Mouse (Mus musculus): ENCODE results near the gene Cybb. TPM values are rescaled to one million over a fixed set of nuclear protein-coding genes. Genes with fewer than 3 reads are reported as not detected.

Gene Cybb
- polyA plus RNA-seq, 1 experiment from 2014 or later = 1.8 TPM

GRCm38 (mm10) chrX:9460387-9460930 is 27.1 kb downstream of the Cybb start:
- H3K4me2 ChIP-seq (replicated peaks; ENCODE audit: low read depth) = no peak overlapping the region
- H3K9me3 ChIP-seq (ENCODE audit: control insufficient read depth, low read length) = no peaks in the 10 kb centered on the region
- WGBS = 72% methylated on average over 4 of the region's 4 CpGs
- no peaks in the 10 kb centered on the region for H3K4me1 ChIP-seq (replicated peaks; ENCODE audit: control insufficient read depth, insufficient read depth)
- H3K27ac ChIP-seq (replicated peaks) = no peak overlapping the region
- H3K36me3 ChIP-seq (ENCODE audit: control insufficient read depth, insufficient read depth, low read length) = no peaks in the 10 kb centered on the region
- no peak overlapping the region for H3K9ac ChIP-seq (ENCODE audit: low read length)
- H3K27me3 ChIP-seq (ENCODE audit: control insufficient read depth, insufficient read depth, low read length) = no peaks in the 10 kb centered on the region
- DNase-seq (ENCODE audit: low spot score) (no peak), ATAC-seq (ENCODE audit: low FRiP score, low TSS enrichment) (no peak)
- H3K4me3 ChIP-seq (ENCODE audit: low read depth, low read length) = no peak overlapping the region
- TF ChIP-seq EP300 (optimal IDR thresholded peaks at IDR 0.05) (no peak), CTCF (IDR thresholded peaks at IDR 0.05; ENCODE audit: low read depth) (no peak)

GRCm38 (mm10) chrX:9452375-9452774 is 35.2 kb downstream of the Cybb start:
- H3K27ac ChIP-seq (replicated peaks) = no peak overlapping the region
- no peaks in the 10 kb centered on the region for H3K9me3 ChIP-seq (ENCODE audit: control insufficient read depth, low read length)
- H3K36me3 ChIP-seq (ENCODE audit: control insufficient read depth, insufficient read depth, low read length) = no peaks in the 10 kb centered on the region
- H3K4me2 ChIP-seq (replicated peaks; ENCODE audit: low read depth) = no peak overlapping the region
- TF ChIP-seq CTCF (IDR thresholded peaks at IDR 0.05; ENCODE audit: low read depth) (no peak), EP300 (optimal IDR thresholded peaks at IDR 0.05) (no peak)
- H3K27me3 ChIP-seq (ENCODE audit: control insufficient read depth, insufficient read depth, low read length) = no peaks in the 10 kb centered on the region
- no peak for DNase-seq (ENCODE audit: low spot score)
- no peaks in the 10 kb centered on the region for H3K4me1 ChIP-seq (replicated peaks; ENCODE audit: control insufficient read depth, insufficient read depth)
- no peak overlapping the region for H3K9ac ChIP-seq (ENCODE audit: low read length)
- 89% methylated on average over 5 of the region's 5 CpGs for WGBS
- no peak overlapping the region for H3K4me3 ChIP-seq (ENCODE audit: low read depth, low read length)
- no peak for ATAC-seq (ENCODE audit: low FRiP score, low TSS enrichment)

- Histone ChIP-seq H3K9ac (ENCODE audit: low read length) (no peak overlapping the region), H3K27ac (replicated peaks) (no peak overlapping the region), H3K27me3 (ENCODE audit: control insufficient read depth, insufficient read depth, low read length) (no peaks in the 10 kb centered on the region), H3K4me1 (replicated peaks; ENCODE audit: control insufficient read depth, insufficient read depth) (no peaks in the 10 kb centered on the region), H3K4me3 (ENCODE audit: low read depth, low read length) (no peak overlapping the region), H3K9me3 (ENCODE audit: control insufficient read depth, low read length) (no peaks in the 10 kb centered on the region), H3K4me2 (replicated peaks; ENCODE audit: low read depth) (no peak overlapping the region), H3K36me3 (ENCODE audit: control insufficient read depth, insufficient read depth, low read length) (no peaks in the 10 kb centered on the region)
- TF ChIP-seq CTCF (IDR thresholded peaks at IDR 0.05; ENCODE audit: low read depth) (no peak), EP300 (optimal IDR thresholded peaks at IDR 0.05) (no peak)
- ATAC-seq (ENCODE audit: low FRiP score, low TSS enrichment) = no peak
- no peak for DNase-seq (ENCODE audit: low spot score)
Measured at GRCm38 (mm10) chrX:9447284-9447683, 40.3 kb downstream of the Cybb start.

DNA sequence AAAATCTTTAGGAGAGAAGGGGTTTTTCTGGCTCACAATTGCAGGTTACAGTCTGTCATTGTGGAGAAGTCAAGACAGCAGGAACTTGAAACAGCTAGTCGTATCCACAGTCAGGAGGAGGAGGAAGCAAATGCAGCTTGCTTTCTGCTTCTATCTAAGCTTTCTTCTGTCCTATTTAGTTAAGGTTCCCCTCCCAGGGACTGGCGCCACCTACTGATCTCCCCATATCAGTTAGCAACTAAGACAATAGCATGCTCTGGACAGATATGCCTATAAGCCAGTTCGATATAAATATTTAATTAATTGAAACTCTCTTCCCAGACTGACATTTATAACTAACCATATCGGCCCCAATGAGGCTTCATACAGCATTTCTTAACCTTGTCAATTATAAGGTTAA is 46.5 kb downstream of the Cybb start:
- no peak overlapping the region for H3K9ac ChIP-seq (ENCODE audit: low read length)
- no peaks in the 10 kb centered on the region for H3K27me3 ChIP-seq (ENCODE audit: control insufficient read depth, insufficient read depth, low read length)
- TF ChIP-seq CTCF (IDR thresholded peaks at IDR 0.05; ENCODE audit: low read depth) (peak; percentile 41), EP300 (optimal IDR thresholded peaks at IDR 0.05) (no peak)
- no peak overlapping the region for H3K27ac ChIP-seq (replicated peaks)
- H3K36me3 ChIP-seq (ENCODE audit: control insufficient read depth, insufficient read depth, low read length) = no peaks in the 10 kb centered on the region
- no peak for ATAC-seq (ENCODE audit: low FRiP score, low TSS enrichment)
- H3K4me3 ChIP-seq (ENCODE audit: low read depth, low read length) = no peak overlapping the region
- DNase-seq (ENCODE audit: low spot score) = no peak
- no peak overlapping the region for H3K4me2 ChIP-seq (replicated peaks; ENCODE audit: low read depth)
- WGBS = 59% methylated on average over 4 of the region's 4 CpGs
- no peaks in the 10 kb centered on the region for H3K9me3 ChIP-seq (ENCODE audit: control insufficient read depth, low read length)
- no peaks in the 10 kb centered on the region for H3K4me1 ChIP-seq (replicated peaks; ENCODE audit: control insufficient read depth, insufficient read depth)

- no peaks in the 10 kb centered on the region for H3K36me3 ChIP-seq (ENCODE audit: control insufficient read depth, insufficient read depth, low read length)
- H3K27ac ChIP-seq (replicated peaks) = no peak overlapping the region
- H3K9me3 ChIP-seq (ENCODE audit: control insufficient read depth, low read length) = no peaks in the 10 kb centered on the region
- 69% methylated on average over 4 of the region's 4 CpGs for WGBS
- no peak overlapping the region for H3K9ac ChIP-seq (ENCODE audit: low read length)
- no peaks in the 10 kb centered on the region for H3K27me3 ChIP-seq (ENCODE audit: control insufficient read depth, insufficient read depth, low read length)
- DNase-seq (ENCODE audit: low spot score) (no peak), ATAC-seq (ENCODE audit: low FRiP score, low TSS enrichment) (no peak)
- TF ChIP-seq EP300 (optimal IDR thresholded peaks at IDR 0.05) (no peak), CTCF (IDR thresholded peaks at IDR 0.05; ENCODE audit: low read depth) (no peak)
- H3K4me2 ChIP-seq (replicated peaks; ENCODE audit: low read depth) = no peak overlapping the region
- no peak overlapping the region for H3K4me3 ChIP-seq (ENCODE audit: low read depth, low read length)
- no peaks in the 10 kb centered on the region for H3K4me1 ChIP-seq (replicated peaks; ENCODE audit: control insufficient read depth, insufficient read depth)
Measured at GRCm38 (mm10) chrX:9440556-9440955, 47.0 kb downstream of the Cybb start.

- Histone ChIP-seq H3K27me3 (ENCODE audit: control insufficient read depth, insufficient read depth, low read length) (no peaks in the 10 kb centered on the region), H3K4me3 (ENCODE audit: low read depth, low read length) (no peak overlapping the region)
- 83% methylated on average over 2 of the region's 2 CpGs for WGBS
Measured at GRCm38 (mm10) chrX:9439257-9439656, 48.3 kb downstream of the Cybb start.

More at GRCm38 (mm10) chrX:9439257-9439656, 48.3 kb downstream of the Cybb start:
- H3K4me1 ChIP-seq (replicated peaks; ENCODE audit: control insufficient read depth, insufficient read depth) = no peaks in the 10 kb centered on the region
- DNase-seq (ENCODE audit: low spot score) = no peak
- no peak overlapping the region for H3K27ac ChIP-seq (replicated peaks)
- H3K36me3 ChIP-seq (ENCODE audit: control insufficient read depth, insufficient read depth, low read length) = no peaks in the 10 kb centered on the region
- TF ChIP-seq EP300 (optimal IDR thresholded peaks at IDR 0.05) (no peak), CTCF (IDR thresholded peaks at IDR 0.05; ENCODE audit: low read depth) (no peak)
- ATAC-seq (ENCODE audit: low FRiP score, low TSS enrichment) = no peak
- no peak overlapping the region for H3K4me2 ChIP-seq (replicated peaks; ENCODE audit: low read depth)
- H3K9ac ChIP-seq (ENCODE audit: low read length) = no peak overlapping the region
- no peaks in the 10 kb centered on the region for H3K9me3 ChIP-seq (ENCODE audit: control insufficient read depth, low read length)

All from stomach, postnatal 0 days (tissue).